Mouse (Mus musculus): ENCODE measurements around the gene Col15a1. TPM values are rescaled to one million over a fixed set of nuclear protein-coding genes. Genes with fewer than 3 reads are reported as not detected.

Gene Col15a1
- polyA plus RNA-seq (2011; ENCODE audit: insufficient read length, low read depth, missing spikeins), result 24.2 and 41.0 TPM in 2 replicates

- TF ChIP-seq POLR2A (IDR thresholded peaks at IDR 0.05; ENCODE audit: low read depth, low read length), result no peak
- no peak for TF ChIP-seq CTCF (IDR thresholded peaks at IDR 0.05; ENCODE audit: borderline replicate concordance, insufficient read depth, low read length)
- Histone ChIP-seq H3K4me3 (ENCODE audit: insufficient read depth, low read length) (peak within 1 kb of the TSS; percentile 19), H3K27ac (ENCODE audit: insufficient read depth, low read length) (no peak within 1 kb of the TSS), H3K4me1 (ENCODE audit: control insufficient read depth, insufficient read depth, low read length) (no peaks in the 10 kb centered on the region)
Measured at GRCm38 (mm10) chr4:47207969-47208420, at the start of gene Col15a1. Gene Col15a1, plus strand, starts transcription at chr4:47208161.

GRCm38 (mm10) chr4:47161103-47161755 lies 46.7 kb upstream of the Col15a1 start:
- Histone ChIP-seq H3K4me1 (ENCODE audit: control insufficient read depth, insufficient read depth, low read length) (no peaks in the 10 kb centered on the region), H3K4me3 (ENCODE audit: insufficient read depth, low read length) (no peak overlapping the region), H3K27ac (ENCODE audit: insufficient read depth, low read length) (no peak overlapping the region)
- TF ChIP-seq POLR2A (IDR thresholded peaks at IDR 0.05; ENCODE audit: low read depth, low read length), result no peak

GRCm38 (mm10) chr4:47161756-47162587 lies 46.0 kb upstream of the Col15a1 start:
- H3K4me3 ChIP-seq (ENCODE audit: insufficient read depth, low read length), result no peak overlapping the region
- no peak for TF ChIP-seq POLR2A (IDR thresholded peaks at IDR 0.05; ENCODE audit: low read depth, low read length)
- no peak for TF ChIP-seq CTCF (IDR thresholded peaks at IDR 0.05; ENCODE audit: borderline replicate concordance, insufficient read depth, low read length)

GRCm38 (mm10) chr4:47172314-47172713 lies 35.6 kb upstream of the Col15a1 start:
- Histone ChIP-seq H3K4me1 (ENCODE audit: control insufficient read depth, insufficient read depth, low read length) (peaks cover 5% of the 10 kb centered on the region), H3K27ac (ENCODE audit: insufficient read depth, low read length) (no peak overlapping the region), H3K4me3 (ENCODE audit: insufficient read depth, low read length) (no peak overlapping the region)
- TF ChIP-seq CTCF (IDR thresholded peaks at IDR 0.05; ENCODE audit: borderline replicate concordance, insufficient read depth, low read length) (no peak), POLR2A (IDR thresholded peaks at IDR 0.05; ENCODE audit: low read depth, low read length) (no peak)

More at GRCm38 (mm10) chr4:47161756-47162587, 46.0 kb upstream of the Col15a1 start:
- no peak overlapping the region for H3K27ac ChIP-seq (ENCODE audit: insufficient read depth, low read length)
- H3K4me1 ChIP-seq (ENCODE audit: control insufficient read depth, insufficient read depth, low read length), result no peaks in the 10 kb centered on the region

GRCm38 (mm10) chr4:47177101-47177500 lies 30.9 kb upstream of the Col15a1 start:
- H3K4me3 ChIP-seq (ENCODE audit: insufficient read depth, low read length), result no peak overlapping the region
- TF ChIP-seq POLR2A (IDR thresholded peaks at IDR 0.05; ENCODE audit: low read depth, low read length) (no peak), CTCF (IDR thresholded peaks at IDR 0.05; ENCODE audit: borderline replicate concordance, insufficient read depth, low read length) (no peak)
- H3K4me1 ChIP-seq (ENCODE audit: control insufficient read depth, insufficient read depth, low read length), result peaks cover 11% of the 10 kb centered on the region
- peak overlapping the region; percentile 65 for H3K27ac ChIP-seq (ENCODE audit: insufficient read depth, low read length)

GRCm38 (mm10) chr4:47178261-47178961 lies 29.6 kb upstream of the Col15a1 start:
- Histone ChIP-seq H3K4me1 (ENCODE audit: control insufficient read depth, insufficient read depth, low read length) (peaks cover 11% of the 10 kb centered on the region), H3K27ac (ENCODE audit: insufficient read depth, low read length) (no peak overlapping the region), H3K4me3 (ENCODE audit: insufficient read depth, low read length) (no peak overlapping the region)
- no peak for TF ChIP-seq CTCF (IDR thresholded peaks at IDR 0.05; ENCODE audit: borderline replicate concordance, insufficient read depth, low read length)
- no peak for TF ChIP-seq POLR2A (IDR thresholded peaks at IDR 0.05; ENCODE audit: low read depth, low read length)

GRCm38 (mm10) chr4:47179535-47179934 lies 28.4 kb upstream of the Col15a1 start:
- Histone ChIP-seq H3K4me1 (ENCODE audit: control insufficient read depth, insufficient read depth, low read length) (peaks cover 11% of the 10 kb centered on the region), H3K4me3 (ENCODE audit: insufficient read depth, low read length) (no peak overlapping the region), H3K27ac (ENCODE audit: insufficient read depth, low read length) (no peak overlapping the region)
- TF ChIP-seq POLR2A (IDR thresholded peaks at IDR 0.05; ENCODE audit: low read depth, low read length) (no peak), CTCF (IDR thresholded peaks at IDR 0.05; ENCODE audit: borderline replicate concordance, insufficient read depth, low read length) (no peak)

GRCm38 (mm10) chr4:47184058-47184661 lies 23.8 kb upstream of the Col15a1 start:
- TF ChIP-seq CTCF (IDR thresholded peaks at IDR 0.05; ENCODE audit: borderline replicate concordance, insufficient read depth, low read length), result no peak
- no peak for TF ChIP-seq POLR2A (IDR thresholded peaks at IDR 0.05; ENCODE audit: low read depth, low read length)
- Histone ChIP-seq H3K4me3 (ENCODE audit: insufficient read depth, low read length) (no peak overlapping the region), H3K4me1 (ENCODE audit: control insufficient read depth, insufficient read depth, low read length) (no peaks in the 10 kb centered on the region), H3K27ac (ENCODE audit: insufficient read depth, low read length) (no peak overlapping the region)

- H3K27ac ChIP-seq (ENCODE audit: insufficient read depth, low read length), result no peak overlapping the region
- no peak for TF ChIP-seq CTCF (IDR thresholded peaks at IDR 0.05; ENCODE audit: borderline replicate concordance, insufficient read depth, low read length)
- TF ChIP-seq POLR2A (IDR thresholded peaks at IDR 0.05; ENCODE audit: low read depth, low read length), result no peak
Measured at GRCm38 (mm10) chr4:47186514-47186913, 21.4 kb upstream of the Col15a1 start.

More at GRCm38 (mm10) chr4:47186514-47186913, 21.4 kb upstream of the Col15a1 start:
- no peaks in the 10 kb centered on the region for H3K4me1 ChIP-seq (ENCODE audit: control insufficient read depth, insufficient read depth, low read length)
- no peak overlapping the region for H3K4me3 ChIP-seq (ENCODE audit: insufficient read depth, low read length)
